Mouse (Mus musculus): ENCODE data around the gene Limk2. TPM values are rescaled to one million over a fixed set of nuclear protein-coding genes. Genes with fewer than 3 reads are reported as not detected.

Limk2 gene
- polyA plus RNA-seq, 1 experiment from 2014 or later: 91.8 TPM

DNA sequence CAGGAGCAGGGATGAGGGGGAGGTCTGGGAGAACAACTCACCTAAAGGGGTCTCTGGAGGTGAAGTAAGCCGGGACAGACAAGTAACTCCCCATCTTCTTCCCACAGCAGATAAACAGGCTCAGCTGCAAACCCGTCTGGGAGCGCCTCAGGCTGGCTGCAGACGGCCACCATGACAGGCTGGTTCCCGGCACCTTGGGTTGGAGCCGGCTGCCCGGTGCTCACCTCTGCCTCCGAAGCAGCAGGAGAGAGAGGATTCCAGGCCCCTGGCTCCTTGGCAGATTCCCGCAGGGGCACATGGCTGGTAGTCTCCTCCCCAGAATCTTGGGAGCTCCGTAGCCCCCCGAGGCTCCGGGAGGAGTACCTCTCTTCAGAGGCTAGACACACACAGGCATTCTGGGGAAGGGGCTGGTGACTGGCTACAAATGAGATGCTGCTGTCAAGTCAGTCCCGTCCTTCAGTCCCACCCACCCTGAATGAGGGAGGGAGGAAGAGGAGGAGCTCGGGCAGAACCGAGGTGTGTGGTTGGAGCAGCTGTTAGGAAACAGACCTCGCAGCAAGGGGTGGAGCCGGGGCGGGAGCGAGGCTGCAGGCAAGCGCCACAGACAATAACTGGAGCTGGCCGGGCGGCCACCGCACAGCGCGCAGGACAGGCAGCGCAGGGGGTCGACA lies 37.9 kb downstream of the Limk2 start:
- Histone ChIP-seq H3K4me3 (ENCODE audit: low read depth, low read length) (peak overlapping the region; percentile 49), H3K27ac (ENCODE audit: low read depth, low read length) (peak overlapping the region; percentile 80), H3K27me3 (ENCODE audit: control insufficient read depth, insufficient read depth, low read length) (no peaks in the 10 kb centered on the region), H3K4me2 (ENCODE audit: low read depth) (peak overlapping the region; percentile 75), H3K4me1 (ENCODE audit: control insufficient read depth, insufficient read depth, low read length) (peaks cover 21% of the 10 kb centered on the region), H3K9me3 (ENCODE audit: control insufficient read depth, low read length) (no peaks in the 10 kb centered on the region), H3K36me3 (ENCODE audit: control insufficient read depth, insufficient read depth, low read length) (no peaks in the 10 kb centered on the region), H3K9ac (ENCODE audit: low read length) (peak overlapping the region; percentile 71)
- DNase-seq (ENCODE audit: low spot score) (peak; percentile 90), ATAC-seq (ENCODE audit: insufficient read depth, low FRiP score, low TSS enrichment) (peak; percentile 94)
- 3% methylated on average over 27 of the region's 27 CpGs for WGBS

DNA sequence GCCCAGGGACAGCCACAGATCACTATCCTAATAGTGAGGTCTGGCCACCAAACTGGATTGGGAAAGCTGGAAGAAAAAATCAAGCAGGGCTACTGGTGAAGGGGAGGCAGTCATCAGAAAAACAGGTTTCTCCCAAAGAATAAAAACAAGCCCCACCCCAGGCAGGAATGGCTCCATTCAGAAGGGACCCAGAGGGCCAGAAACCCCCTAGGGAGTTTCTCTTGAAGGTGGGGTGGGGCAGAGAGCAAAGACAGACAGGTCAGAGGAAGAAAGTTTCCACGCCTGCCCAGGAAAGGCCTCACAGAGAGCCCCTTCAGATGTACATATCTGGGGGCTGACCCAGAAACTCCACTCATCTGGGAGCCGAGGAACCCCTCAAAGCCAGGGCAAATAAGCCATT lies 38.8 kb downstream of the Limk2 start:
- Histone ChIP-seq H3K4me1 (ENCODE audit: control insufficient read depth, insufficient read depth, low read length) (peaks cover 21% of the 10 kb centered on the region), H3K27ac (ENCODE audit: low read depth, low read length) (no peak overlapping the region), H3K9me3 (ENCODE audit: control insufficient read depth, low read length) (no peaks in the 10 kb centered on the region), H3K4me2 (ENCODE audit: low read depth) (peak overlapping the region; percentile 75), H3K4me3 (ENCODE audit: low read depth, low read length) (peak overlapping the region; percentile 49), H3K36me3 (ENCODE audit: control insufficient read depth, insufficient read depth, low read length) (no peaks in the 10 kb centered on the region), H3K9ac (ENCODE audit: low read length) (no peak overlapping the region; the same call in 1 of the 2 replicates), H3K27me3 (ENCODE audit: control insufficient read depth, insufficient read depth, low read length) (no peaks in the 10 kb centered on the region)
- ATAC-seq (ENCODE audit: insufficient read depth, low FRiP score, low TSS enrichment) (no peak), DNase-seq (ENCODE audit: low spot score) (no peak)
- 75% methylated on average over 2 of the region's 2 CpGs for WGBS

DNA sequence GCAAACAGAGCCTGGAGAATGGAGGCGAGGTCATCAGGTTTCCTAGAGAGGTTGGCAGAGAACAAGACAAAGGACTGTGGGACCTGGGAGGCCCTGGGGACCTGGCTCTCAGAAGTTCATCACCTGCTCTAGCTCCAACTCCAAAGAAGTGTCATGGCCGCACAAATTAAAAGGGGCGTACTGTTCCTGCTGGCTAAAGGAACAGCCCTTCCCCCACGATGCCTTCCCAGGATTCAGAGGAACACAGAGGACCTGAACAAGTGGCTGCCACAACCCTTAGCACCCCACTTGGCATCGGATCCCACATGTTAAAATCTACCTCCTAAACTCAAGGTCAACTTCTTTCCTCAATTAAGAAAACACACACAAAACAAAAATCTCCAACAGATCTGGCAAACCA lies 39.5 kb downstream of the Limk2 start:
- H3K4me3 ChIP-seq (ENCODE audit: low read depth, low read length): no peak overlapping the region
- H3K9me3 ChIP-seq (ENCODE audit: control insufficient read depth, low read length): no peaks in the 10 kb centered on the region
- 75% methylated on average over 5 of the region's 5 CpGs for WGBS
- H3K4me1 ChIP-seq (ENCODE audit: control insufficient read depth, insufficient read depth, low read length): peaks cover 20% of the 10 kb centered on the region
- no peak for DNase-seq (ENCODE audit: low spot score)
- no peaks in the 10 kb centered on the region for H3K36me3 ChIP-seq (ENCODE audit: control insufficient read depth, insufficient read depth, low read length)
- H3K4me2 ChIP-seq (ENCODE audit: low read depth): peak overlapping the region; percentile 75; the same call in 1 of the 2 replicates
- peak overlapping the region; percentile 8; the same call in 1 of the 2 replicates for H3K9ac ChIP-seq (ENCODE audit: low read length)
- no peak overlapping the region for H3K27ac ChIP-seq (ENCODE audit: low read depth, low read length)
- no peak for ATAC-seq (ENCODE audit: insufficient read depth, low FRiP score, low TSS enrichment)
- no peaks in the 10 kb centered on the region for H3K27me3 ChIP-seq (ENCODE audit: control insufficient read depth, insufficient read depth, low read length)

DNA sequence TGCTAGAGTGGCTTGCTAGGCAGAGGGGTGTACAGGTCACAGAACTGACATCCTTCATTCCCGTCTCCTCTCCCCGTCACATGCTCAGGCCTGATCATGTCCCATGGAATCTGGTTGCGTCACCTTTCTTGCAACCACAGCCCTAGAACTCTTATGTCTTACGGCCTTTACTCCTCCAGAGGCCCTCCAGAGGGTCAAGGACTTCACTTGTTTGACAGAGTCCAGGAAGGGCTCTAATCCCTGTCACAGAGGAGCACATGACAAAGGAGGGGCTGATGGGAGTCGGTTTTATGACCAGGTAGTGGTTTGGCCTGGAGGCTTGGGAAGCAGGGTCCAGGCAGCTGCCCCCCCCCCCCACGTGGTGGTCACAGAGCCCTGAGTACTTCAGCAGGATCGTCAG lies 40.0 kb downstream of the Limk2 start:
- DNase-seq (ENCODE audit: low spot score) (no peak), ATAC-seq (ENCODE audit: insufficient read depth, low FRiP score, low TSS enrichment) (no peak)
- H3K27me3 ChIP-seq (ENCODE audit: control insufficient read depth, insufficient read depth, low read length): no peaks in the 10 kb centered on the region
- H3K36me3 ChIP-seq (ENCODE audit: control insufficient read depth, insufficient read depth, low read length): no peaks in the 10 kb centered on the region
- H3K4me3 ChIP-seq (ENCODE audit: low read depth, low read length): no peak overlapping the region
- no peak overlapping the region for H3K27ac ChIP-seq (ENCODE audit: low read depth, low read length)
- peaks cover 17% of the 10 kb centered on the region for H3K4me1 ChIP-seq (ENCODE audit: control insufficient read depth, insufficient read depth, low read length)
- H3K4me2 ChIP-seq (ENCODE audit: low read depth): peak overlapping the region; percentile 8; the same call in 1 of the 2 replicates
- H3K9ac ChIP-seq (ENCODE audit: low read length): peak overlapping the region; percentile 8; the same call in 1 of the 2 replicates
- H3K9me3 ChIP-seq (ENCODE audit: control insufficient read depth, low read length): no peaks in the 10 kb centered on the region
- WGBS: 60% methylated on average over 7 of the region's 7 CpGs

DNA sequence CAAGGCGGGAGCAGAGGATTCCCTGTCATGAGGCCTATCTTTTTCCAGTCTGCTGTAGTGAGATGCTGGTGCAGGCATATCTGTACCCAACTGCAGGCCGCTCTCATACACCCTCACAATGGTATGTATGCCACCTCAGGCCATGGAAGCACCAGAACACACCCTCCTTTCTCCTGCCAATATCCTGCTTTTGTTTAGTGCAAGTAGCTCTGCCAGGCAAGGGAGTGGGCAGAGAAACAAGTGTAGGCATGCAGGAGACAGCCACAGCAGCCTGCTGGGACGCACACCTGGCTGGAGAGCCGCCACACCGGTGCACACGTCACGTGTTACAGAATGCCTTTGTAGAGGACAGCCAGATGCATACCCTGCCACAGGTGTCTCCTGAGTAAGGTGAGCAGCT lies 42.6 kb downstream of the Limk2 start:
- WGBS: 92% methylated on average over 7 of the region's 7 CpGs
- H3K9me3 ChIP-seq (ENCODE audit: control insufficient read depth, low read length): no peaks in the 10 kb centered on the region
- no peaks in the 10 kb centered on the region for H3K36me3 ChIP-seq (ENCODE audit: control insufficient read depth, insufficient read depth, low read length)
- H3K4me3 ChIP-seq (ENCODE audit: low read depth, low read length): no peak overlapping the region
- no peak overlapping the region for H3K9ac ChIP-seq (ENCODE audit: low read length)
- H3K27me3 ChIP-seq (ENCODE audit: control insufficient read depth, insufficient read depth, low read length): no peaks in the 10 kb centered on the region
- no peak overlapping the region for H3K27ac ChIP-seq (ENCODE audit: low read depth, low read length)
- no peak overlapping the region for H3K4me2 ChIP-seq (ENCODE audit: low read depth)
- peaks cover 11% of the 10 kb centered on the region for H3K4me1 ChIP-seq (ENCODE audit: control insufficient read depth, insufficient read depth, low read length)
- DNase-seq (ENCODE audit: low spot score): no peak
- ATAC-seq (ENCODE audit: insufficient read depth, low FRiP score, low TSS enrichment): no peak

DNA sequence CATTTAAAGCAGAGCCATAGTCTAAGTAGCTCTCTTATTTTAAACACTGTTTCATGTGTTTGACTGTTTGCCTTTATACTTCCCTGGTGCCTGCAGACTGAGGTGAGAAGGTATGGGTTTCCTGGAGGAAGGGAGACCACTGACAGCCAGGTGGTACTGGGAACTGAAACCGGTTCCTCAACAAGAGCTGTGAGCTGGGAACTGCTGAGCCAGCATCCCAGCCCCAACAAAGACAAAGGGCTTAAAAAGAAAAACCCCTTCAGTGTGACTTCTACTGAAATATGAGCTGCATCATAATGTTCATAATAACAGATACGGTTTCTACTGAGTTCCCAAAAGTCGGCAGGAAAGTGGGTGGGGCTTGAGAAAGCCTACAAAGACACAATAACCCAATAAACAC lies 46.1 kb downstream of the Limk2 start:
- ATAC-seq (ENCODE audit: insufficient read depth, low FRiP score, low TSS enrichment): no peak
- Histone ChIP-seq H3K27ac (ENCODE audit: low read depth, low read length) (no peak overlapping the region), H3K27me3 (ENCODE audit: control insufficient read depth, insufficient read depth, low read length) (no peaks in the 10 kb centered on the region), H3K9me3 (ENCODE audit: control insufficient read depth, low read length) (no peaks in the 10 kb centered on the region), H3K36me3 (ENCODE audit: control insufficient read depth, insufficient read depth, low read length) (peaks cover 6% of the 10 kb centered on the region), H3K4me1 (ENCODE audit: control insufficient read depth, insufficient read depth, low read length) (no peaks in the 10 kb centered on the region), H3K4me2 (ENCODE audit: low read depth) (no peak overlapping the region), H3K9ac (ENCODE audit: low read length) (no peak overlapping the region), H3K4me3 (ENCODE audit: low read depth, low read length) (no peak overlapping the region)
- WGBS: 87% methylated on average over 3 of the region's 3 CpGs
- no peak for DNase-seq (ENCODE audit: low spot score)

DNA sequence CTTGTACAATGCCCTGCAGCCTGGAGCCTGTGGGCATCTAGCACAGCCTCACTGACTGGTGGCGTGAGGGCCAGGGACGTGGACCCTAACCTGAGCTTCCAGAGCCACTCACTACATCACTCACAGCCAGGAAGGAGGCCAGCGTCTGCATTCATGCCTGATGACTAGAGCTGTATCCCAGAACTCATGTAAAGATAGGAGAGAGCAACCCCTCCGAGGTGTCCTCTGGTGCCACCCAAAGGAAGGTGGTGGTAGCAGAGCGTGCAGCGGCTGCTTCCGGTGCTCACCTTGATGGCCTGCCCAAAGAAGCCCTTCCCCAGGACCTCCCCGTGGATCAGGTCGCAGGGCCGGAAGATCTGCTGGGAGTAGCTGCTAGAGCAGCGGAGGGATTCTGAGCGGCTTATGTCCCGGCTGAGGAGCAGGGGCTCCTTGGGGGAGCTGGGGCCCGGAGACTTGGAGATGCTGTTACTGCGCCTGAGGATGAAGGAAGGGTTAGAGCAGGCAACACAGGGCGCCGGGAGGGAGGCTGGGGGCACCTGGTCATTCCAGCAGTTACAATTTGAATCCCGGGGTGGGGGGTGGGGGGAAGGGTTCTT lies 55.9 kb downstream of the Limk2 start:
- no peak overlapping the region for H3K4me3 ChIP-seq (ENCODE audit: low read depth, low read length)
- H3K9ac ChIP-seq (ENCODE audit: low read length): no peak overlapping the region
- ATAC-seq (ENCODE audit: insufficient read depth, low FRiP score, low TSS enrichment) (no peak), DNase-seq (ENCODE audit: low spot score) (no peak)
- no peaks in the 10 kb centered on the region for H3K27me3 ChIP-seq (ENCODE audit: control insufficient read depth, insufficient read depth, low read length)
- H3K27ac ChIP-seq (ENCODE audit: low read depth, low read length): no peak overlapping the region
- H3K4me1 ChIP-seq (ENCODE audit: control insufficient read depth, insufficient read depth, low read length): no peaks in the 10 kb centered on the region
- H3K36me3 ChIP-seq (ENCODE audit: control insufficient read depth, insufficient read depth, low read length): peaks cover 20% of the 10 kb centered on the region
- no peak overlapping the region for H3K4me2 ChIP-seq (ENCODE audit: low read depth)
- H3K9me3 ChIP-seq (ENCODE audit: control insufficient read depth, low read length): no peaks in the 10 kb centered on the region
- 60% methylated on average over 18 of the region's 18 CpGs for WGBS

DNA sequence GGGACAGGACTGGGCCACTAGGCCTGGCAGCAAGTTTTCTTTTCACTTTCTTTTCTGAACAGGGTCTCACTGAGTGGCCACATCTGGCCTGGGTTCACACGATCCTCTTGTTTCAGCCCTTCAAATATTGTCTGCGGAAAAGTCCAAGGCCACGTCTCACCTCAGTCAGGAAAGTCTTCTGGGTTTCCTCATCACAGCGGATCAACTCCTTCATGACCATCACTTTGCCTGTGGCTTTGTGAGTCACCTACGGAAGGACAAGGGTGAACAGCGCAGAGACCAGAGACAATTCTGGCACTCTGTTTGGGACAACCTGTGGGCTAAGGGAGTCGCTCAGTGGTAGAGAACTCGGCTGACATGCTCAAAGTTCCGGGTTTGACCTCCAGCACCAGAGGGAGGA lies 56.9 kb downstream of the Limk2 start:
- no peak overlapping the region for H3K9ac ChIP-seq (ENCODE audit: low read length)
- H3K4me2 ChIP-seq (ENCODE audit: low read depth): no peak overlapping the region
- peaks cover 17% of the 10 kb centered on the region for H3K36me3 ChIP-seq (ENCODE audit: control insufficient read depth, insufficient read depth, low read length)
- no peak for DNase-seq (ENCODE audit: low spot score)
- no peaks in the 10 kb centered on the region for H3K4me1 ChIP-seq (ENCODE audit: control insufficient read depth, insufficient read depth, low read length)
- H3K4me3 ChIP-seq (ENCODE audit: low read depth, low read length): no peak overlapping the region
- no peaks in the 10 kb centered on the region for H3K9me3 ChIP-seq (ENCODE audit: control insufficient read depth, low read length)
- WGBS: 90% methylated on average over 9 of the region's 9 CpGs
- no peak for ATAC-seq (ENCODE audit: insufficient read depth, low FRiP score, low TSS enrichment)
- no peak overlapping the region for H3K27ac ChIP-seq (ENCODE audit: low read depth, low read length)
- no peaks in the 10 kb centered on the region for H3K27me3 ChIP-seq (ENCODE audit: control insufficient read depth, insufficient read depth, low read length)

DNA sequence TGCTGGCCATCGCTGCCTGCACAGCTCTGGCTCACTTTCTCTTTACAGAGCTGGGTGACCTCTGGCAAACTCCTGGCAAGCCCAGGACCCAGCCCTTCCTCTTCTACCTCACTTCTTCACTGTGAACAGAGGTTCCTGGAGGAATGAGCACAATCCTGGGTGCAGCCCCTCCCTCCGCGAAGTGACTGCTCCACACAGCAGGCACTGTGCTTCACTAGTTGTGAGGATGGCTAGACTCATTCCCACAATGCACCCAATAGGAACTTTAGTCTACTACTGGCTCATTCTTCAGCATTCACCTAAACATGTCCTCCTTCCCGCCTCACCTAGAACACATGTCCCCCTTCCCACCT lies 59.7 kb downstream of the Limk2 start:
- Histone ChIP-seq H3K4me3 (ENCODE audit: low read depth, low read length) (no peak overlapping the region), H3K9ac (ENCODE audit: low read length) (no peak overlapping the region), H3K4me2 (ENCODE audit: low read depth) (no peak overlapping the region), H3K36me3 (ENCODE audit: control insufficient read depth, insufficient read depth, low read length) (peaks cover 7% of the 10 kb centered on the region), H3K9me3 (ENCODE audit: control insufficient read depth, low read length) (no peaks in the 10 kb centered on the region), H3K27ac (ENCODE audit: low read depth, low read length) (no peak overlapping the region), H3K27me3 (ENCODE audit: control insufficient read depth, insufficient read depth, low read length) (no peaks in the 10 kb centered on the region), H3K4me1 (ENCODE audit: control insufficient read depth, insufficient read depth, low read length) (no peaks in the 10 kb centered on the region)
- ATAC-seq (ENCODE audit: insufficient read depth, low FRiP score, low TSS enrichment) (no peak), DNase-seq (ENCODE audit: low spot score) (no peak)
- WGBS: 91% methylated on average over 4 of the region's 4 CpGs

All from neural tube, embryonic 11.5 days (tissue).